Mouse (Mus musculus): ENCODE data around the gene Pot1a. TPM values are rescaled to one million over a fixed set of nuclear protein-coding genes. Genes with fewer than 3 reads are reported as not detected.

Gene Pot1a
- total RNA-seq (2021): 1 to 10 TPM; 6.1 to 6.4 TPM
- long read RNA-seq, experiment 1, partial matches to known transcripts: 0 of 3 reads
- long read RNA-seq, experiment 1, other reads (novel, unspliced or antisense): 0 of 3 reads
- long read RNA-seq, experiment 2, partial matches to known transcripts: 0 of 4 reads
- long read RNA-seq, experiment 2, other reads (novel, unspliced or antisense): 0 of 4 reads

DNA sequence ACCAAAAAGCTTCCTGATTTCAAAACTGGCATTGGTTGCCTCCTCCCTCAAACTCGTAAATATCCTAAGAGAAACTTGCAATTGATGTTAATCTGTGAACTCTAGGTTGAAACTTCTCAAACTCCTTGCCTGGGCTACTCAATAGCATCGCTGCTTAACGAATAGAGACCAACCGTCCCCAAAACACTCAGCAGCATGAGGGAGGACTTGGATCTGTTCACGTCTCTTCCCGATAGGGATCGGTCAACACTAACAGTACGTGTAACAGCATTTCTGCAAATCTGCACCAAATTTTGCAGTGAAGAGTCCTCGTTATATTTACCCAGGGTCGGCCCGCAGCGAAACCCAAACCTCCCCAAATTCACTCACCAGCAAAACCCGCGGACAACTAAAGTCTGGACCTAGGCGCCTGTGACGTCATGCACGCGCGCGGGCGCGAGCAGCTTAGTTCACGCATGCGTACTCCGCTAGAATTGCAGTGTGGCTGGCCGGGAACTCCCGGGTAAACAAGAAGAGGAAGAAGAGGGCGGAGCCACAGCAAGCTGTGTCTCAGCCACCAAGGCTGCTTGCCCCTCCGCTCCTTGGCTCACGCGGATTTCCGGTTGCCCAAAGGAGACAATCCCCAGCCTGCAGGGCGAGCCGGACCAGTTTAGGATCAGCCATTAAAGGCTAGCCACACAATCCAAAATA is at the start of gene Pot1a:
Gene Pot1a (minus strand): TSS at position 441 of the 690 bp plus-strand sequence.
- peak; percentile 94 to 95 for DNase-seq (ENCODE audit: low spot score in 2 of 2)

DNA sequence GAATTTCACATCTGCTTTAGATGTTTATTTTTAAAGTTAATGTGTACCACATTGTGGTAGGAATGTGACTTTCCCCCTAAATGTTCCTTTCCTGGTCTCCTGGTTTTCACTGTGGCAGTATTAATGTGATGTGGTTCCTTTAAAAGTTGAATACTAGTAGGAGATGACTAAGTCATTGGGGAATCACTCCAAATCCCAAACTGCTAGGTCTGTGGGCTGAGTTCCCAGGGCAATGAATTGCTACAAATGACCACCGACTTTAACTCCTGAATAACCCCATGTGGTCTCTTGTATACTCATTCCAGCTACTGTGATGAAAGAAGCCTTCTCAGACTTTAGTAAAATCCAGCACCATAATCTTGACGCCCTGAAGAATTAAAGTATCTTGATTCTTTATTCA is 27.2 kb upstream of the Pot1a start:
- no peak for DNase-seq (ENCODE audit: low spot score in 2 of 2)

DNA sequence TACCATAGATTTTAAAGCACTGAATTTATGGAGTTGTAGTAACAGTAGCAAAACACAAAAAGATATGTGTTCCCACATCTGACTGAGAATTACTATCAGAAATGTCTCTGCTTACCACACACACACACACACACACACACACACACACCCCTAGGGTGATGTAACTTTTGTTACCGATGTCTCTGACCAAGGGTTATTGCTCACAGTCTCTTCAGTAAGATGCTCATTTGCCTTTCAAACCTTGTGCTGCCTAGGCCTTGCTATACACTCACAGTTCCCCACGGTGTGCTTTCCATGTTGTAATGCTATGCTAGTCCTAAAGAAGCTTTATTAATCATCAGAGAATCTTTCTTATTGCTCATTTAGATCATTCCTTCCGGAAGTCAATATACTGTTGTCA is 3.0 kb downstream of the Pot1a start:
- DNase-seq (ENCODE audit: low spot score in 2 of 2): no peak

DNA sequence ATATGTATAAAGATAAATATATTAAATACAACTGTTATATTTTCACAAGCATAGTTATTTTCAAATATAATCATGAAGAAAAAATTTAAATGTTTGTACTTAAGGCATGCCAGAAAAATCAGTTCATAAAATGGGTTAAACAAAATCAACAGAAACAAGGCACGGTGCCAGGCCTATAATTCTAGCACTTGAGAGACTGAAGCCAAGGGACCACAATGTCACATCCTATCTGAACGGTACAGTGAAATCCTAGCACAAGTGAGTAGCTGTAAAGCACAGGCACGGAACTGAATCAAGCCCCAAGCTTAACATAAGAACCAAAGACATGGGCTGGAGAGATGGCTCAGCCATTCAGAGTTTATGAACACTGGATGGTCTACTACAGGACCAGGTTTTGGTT is 6.8 kb downstream of the Pot1a start:
- no peak for DNase-seq (ENCODE audit: low spot score in 2 of 2)

DNA sequence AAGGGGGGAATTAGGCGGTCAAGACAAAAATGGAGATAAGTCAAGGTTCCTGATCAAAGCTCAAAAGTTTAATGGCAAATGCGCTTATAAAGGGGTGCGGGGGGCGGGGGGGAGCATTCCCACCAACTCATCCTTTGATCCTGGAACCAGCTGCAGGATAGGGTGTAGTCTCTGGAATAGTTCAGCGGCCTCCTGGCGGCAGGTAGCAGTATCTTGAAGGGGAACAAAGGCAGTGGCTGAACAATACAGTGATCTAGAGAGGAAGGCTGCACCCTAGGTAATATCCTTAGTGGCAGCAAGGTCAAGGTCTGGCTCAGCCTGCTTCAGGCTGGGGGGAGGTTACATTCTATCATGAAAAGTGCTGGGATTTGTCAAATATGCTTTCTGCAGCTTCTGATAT is 7.8 kb downstream of the Pot1a start:
- no peak for DNase-seq (ENCODE audit: low spot score in 2 of 2)

- DNase-seq (ENCODE audit: low spot score in 2 of 2): no peak
Measured at GRCm38 (mm10) chr6:25768238-25768637, 40.8 kb downstream of the Pot1a start.

DNA sequence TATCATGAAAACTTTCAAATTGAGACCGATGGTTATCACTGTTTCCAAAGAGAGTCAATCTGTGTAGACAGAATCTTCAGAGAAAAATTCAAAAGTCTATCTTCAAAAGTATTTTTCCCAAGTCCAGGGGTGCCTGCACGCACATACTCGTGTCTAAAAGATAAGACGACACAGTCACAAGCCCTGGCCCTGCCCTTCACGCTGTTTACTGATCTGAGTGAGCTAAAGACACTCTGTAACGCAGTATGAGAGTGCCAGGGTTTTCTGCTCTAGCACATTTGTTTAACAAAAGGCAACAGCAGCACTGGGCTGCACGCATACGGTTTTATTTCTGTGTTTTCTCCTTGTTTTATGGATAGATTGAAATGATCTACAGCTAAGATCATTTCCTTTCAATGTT is 41.5 kb downstream of the Pot1a start:
- no peak for DNase-seq (ENCODE audit: low spot score in 2 of 2)

DNA sequence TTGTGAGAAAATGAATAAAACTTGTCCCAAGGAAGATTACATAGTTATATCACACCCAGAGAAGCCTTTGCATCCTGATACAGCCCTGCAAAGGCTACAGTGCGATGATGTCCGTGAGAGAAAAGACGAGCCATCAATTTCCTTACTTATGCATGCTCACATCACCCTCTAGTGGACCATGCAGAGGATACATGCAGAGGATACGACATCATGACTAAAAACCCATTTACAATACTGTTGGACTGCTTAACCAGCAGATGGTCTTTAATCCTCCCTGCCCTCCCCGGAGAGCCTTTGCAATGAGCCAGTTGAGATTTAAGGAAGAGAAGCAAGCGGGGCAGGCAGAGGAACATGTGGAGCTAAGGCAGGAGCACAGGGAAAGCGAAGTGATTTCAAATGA is 42.0 kb downstream of the Pot1a start:
- DNase-seq (ENCODE audit: low spot score in 2 of 2): no peak

DNA sequence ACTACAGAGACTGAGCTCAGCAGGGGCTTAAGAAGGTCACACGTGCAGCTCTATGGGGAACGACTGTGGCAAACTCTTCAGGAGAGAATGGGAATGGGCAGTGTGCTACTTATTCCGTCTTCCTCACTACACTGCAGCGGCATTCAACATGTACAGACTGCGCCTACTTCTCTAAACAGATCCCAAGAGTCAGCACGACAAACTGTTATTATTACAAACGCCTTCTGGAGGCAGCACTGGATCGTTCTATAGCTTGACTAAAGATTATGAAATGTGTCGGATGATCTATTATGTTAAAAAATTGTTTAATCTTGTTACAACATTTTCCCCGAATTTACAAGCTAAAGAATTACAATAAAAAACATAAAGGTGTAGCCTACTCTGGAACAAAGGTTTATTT is 42.8 kb downstream of the Pot1a start:
- no peak for DNase-seq (ENCODE audit: low spot score in 2 of 2)

- DNase-seq (ENCODE audit: low spot score in 2 of 2): no peak
Measured at GRCm38 (mm10) chr6:25752651-25753050, 56.4 kb downstream of the Pot1a start.

DNA sequence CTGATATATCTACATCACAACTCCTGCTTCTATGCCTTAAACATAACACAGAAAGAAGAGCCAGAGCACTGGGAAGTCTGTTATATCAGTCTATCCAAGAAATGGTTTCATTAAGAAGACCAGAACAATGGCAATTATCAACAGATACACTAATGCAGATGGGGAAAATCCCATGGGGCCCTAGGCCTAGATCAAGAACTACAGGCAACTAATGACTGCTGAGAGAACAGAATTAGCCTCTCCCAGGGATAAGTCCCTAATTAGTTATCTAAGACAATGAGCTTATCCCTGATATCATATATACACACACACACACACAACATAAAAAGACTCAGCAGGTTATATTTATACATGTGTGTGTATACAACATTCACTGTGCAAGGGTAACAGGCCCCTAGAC is 72.5 kb downstream of the Pot1a start:
- no peak for DNase-seq (ENCODE audit: low spot score in 2 of 2)

DNA sequence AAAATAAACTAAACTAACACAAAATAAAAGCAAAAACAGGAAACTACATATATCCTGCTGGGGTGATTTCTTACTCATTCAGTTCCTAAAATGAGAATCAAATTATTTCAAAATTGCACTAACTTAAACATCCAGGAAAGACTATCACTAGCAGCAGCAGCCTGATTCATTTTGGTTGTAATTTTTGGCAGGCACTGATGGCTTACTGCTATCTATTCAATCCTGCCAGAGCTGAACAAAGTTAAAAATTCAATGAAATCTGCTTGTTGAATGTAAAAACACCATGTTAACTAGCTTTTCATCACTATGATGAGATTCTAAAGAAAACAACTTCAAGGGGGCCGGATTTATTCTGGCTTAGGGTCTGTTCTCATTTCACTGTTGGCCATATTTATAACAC is 82.5 kb downstream of the Pot1a start:
- DNase-seq (ENCODE audit: low spot score in 2 of 2): no peak

GRCm38 (mm10) chr6:25710601-25711000 is 98.4 kb downstream of the Pot1a start:
- no peak for DNase-seq (ENCODE audit: low spot score in 2 of 2)

DNA sequence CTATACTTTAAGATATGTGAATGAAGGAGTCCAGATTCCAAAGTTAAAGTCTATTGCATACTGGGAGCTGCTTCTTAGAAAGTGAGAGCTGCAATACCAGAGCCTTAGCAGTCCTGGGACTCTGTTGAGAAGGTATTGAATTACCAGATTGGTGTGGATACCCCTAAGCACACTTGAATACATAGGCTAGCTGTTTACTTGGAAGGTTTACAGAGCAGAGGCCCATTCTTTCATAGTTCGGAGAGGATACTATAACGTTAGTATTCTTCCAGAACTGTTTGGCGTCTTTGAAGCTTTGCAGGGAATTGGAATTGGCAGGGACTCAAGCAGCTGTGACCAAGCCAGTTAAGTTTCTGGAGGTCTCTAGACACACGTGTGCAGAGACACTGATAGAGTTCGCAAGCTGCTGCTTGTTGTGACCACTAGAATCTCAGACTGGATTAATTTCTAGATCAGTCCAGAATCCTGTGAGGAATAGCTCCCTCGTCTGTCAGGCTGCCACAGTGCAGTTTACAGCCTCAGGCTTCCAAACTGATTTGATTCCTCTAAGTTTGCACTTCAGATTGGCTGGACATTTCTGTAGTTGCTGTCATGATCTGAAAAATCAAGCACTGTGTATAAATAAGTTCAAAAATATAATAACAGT is 99.7 kb downstream of the Pot1a start:
- DNase-seq (ENCODE audit: low spot score in 2 of 2): peak in 1 of 2 experiments; percentile 24

DNA sequence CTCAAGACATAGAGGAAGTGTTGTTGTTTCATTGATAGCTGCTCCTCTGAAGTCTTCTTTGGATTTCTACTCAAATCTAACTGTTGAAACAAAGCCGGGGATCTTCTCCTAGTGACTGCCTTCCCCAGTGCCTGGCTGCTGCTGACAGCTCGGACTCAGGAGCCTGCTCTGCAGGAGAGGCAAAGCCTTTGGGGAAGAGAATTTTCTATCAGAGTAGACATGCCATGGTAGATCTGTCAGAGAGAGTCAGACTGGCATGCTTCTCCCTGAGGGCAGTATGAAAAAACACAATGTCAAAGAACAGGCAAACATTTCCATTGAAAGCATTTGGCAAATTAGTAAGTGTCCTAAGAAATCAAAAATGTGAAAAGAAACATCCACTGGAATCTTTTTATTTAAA is 109.1 kb downstream of the Pot1a start:
- no peak for DNase-seq (ENCODE audit: low spot score in 2 of 2)

Other genes with a start within 250 kb of the Pot1a start
- gene Gpr37, start 118.5 kb downstream of the Pot1a start, total RNA-seq (2021): under 1 TPM in 1 of 2 experiments, not detected in 1; 0.10 TPM

All from adrenal gland, adult 18-20 months (tissue).